Mouse (Mus musculus): ENCODE measurements around the gene Gnai2. TPM values are rescaled to one million over a fixed set of nuclear protein-coding genes. Genes with fewer than 3 reads are reported as not detected.

Gene Gnai2
- polyA plus RNA-seq, 1 experiment from 2014 or later: 153 TPM

DNA sequence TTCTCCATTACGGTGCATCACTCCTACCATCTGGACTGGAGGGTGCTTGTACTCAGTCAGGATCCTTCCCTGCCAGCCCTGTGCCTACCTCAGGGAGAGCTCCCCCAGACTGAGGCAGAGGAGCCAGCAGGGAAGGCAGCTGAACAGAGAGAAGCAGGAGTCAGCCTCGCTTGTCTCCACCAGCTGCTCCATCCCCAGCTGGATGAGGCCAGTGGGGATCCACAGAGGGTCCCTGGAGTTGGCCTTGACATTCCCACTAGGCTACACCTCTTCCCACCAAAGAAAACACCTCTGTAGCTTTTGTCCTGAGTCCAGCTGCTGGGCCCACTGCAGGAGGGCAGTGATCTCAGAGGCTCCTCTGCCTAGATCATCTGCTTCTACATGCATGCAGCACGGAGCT, 10.2 kb downstream of the Gnai2 start:
- 74% methylated on average over 3 of the region's 3 CpGs for WGBS (ENCODE audit: insufficient replicate concordance)
- peaks cover 13% of the 10 kb centered on the region for H3K36me3 ChIP-seq (ENCODE audit: control insufficient read depth, insufficient read depth)
- H3K9ac ChIP-seq (ENCODE audit: low read depth, low read length): peak overlapping the region; percentile 6; the same call in 1 of the 2 replicates
- H3K27me3 ChIP-seq (ENCODE audit: control insufficient read depth, insufficient read depth, low read depth, low read length): no peaks in the 10 kb centered on the region
- H3K27ac ChIP-seq (ENCODE audit: low read length): peak overlapping the region; percentile 31
- no peak overlapping the region for H3K4me2 ChIP-seq (ENCODE audit: low read depth, low read length)
- H3K9me3 ChIP-seq (replicated peaks; ENCODE audit: control insufficient read depth, low read length): no peaks in the 10 kb centered on the region
- H3K4me1 ChIP-seq (ENCODE audit: control insufficient read depth, low read depth, low read length): peaks cover 53% of the 10 kb centered on the region
- ATAC-seq (ENCODE audit: low read depth): no peak
- H3K4me3 ChIP-seq (ENCODE audit: low read depth, low read length): no peak overlapping the region

DNA sequence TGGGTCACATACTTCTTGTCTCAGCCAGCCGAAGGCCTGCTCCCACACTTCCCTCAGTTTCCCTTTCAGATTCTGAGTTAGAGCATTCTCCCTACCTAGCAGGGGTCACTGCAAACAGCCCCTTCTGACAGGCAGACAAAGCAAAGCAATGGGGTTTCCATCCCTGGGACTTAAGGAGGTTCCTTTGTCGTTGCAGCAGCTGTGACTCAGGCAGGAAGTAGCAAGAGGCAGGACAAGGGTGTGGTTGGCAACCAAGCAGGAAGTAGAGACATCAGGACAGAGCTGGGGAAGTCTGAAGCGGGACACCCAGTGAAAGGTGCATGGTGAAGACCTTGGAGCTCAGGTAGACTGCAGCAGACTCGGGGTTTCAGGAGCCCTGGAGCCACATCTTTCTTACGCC, 10.6 kb downstream of the Gnai2 start:
- Histone ChIP-seq H3K27ac (ENCODE audit: low read length) (peak overlapping the region; percentile 31), H3K9me3 (replicated peaks; ENCODE audit: control insufficient read depth, low read length) (no peaks in the 10 kb centered on the region), H3K4me3 (ENCODE audit: low read depth, low read length) (no peak overlapping the region), H3K27me3 (ENCODE audit: control insufficient read depth, insufficient read depth, low read depth, low read length) (no peaks in the 10 kb centered on the region), H3K4me2 (ENCODE audit: low read depth, low read length) (no peak overlapping the region), H3K36me3 (ENCODE audit: control insufficient read depth, insufficient read depth) (peaks cover 16% of the 10 kb centered on the region), H3K4me1 (ENCODE audit: control insufficient read depth, low read depth, low read length) (peaks cover 53% of the 10 kb centered on the region), H3K9ac (ENCODE audit: low read depth, low read length) (peak overlapping the region; percentile 6; the same call in 1 of the 2 replicates)
- no peak for ATAC-seq (ENCODE audit: low read depth)
- 38% methylated on average over 5 of the region's 5 CpGs for WGBS (ENCODE audit: insufficient replicate concordance)

DNA sequence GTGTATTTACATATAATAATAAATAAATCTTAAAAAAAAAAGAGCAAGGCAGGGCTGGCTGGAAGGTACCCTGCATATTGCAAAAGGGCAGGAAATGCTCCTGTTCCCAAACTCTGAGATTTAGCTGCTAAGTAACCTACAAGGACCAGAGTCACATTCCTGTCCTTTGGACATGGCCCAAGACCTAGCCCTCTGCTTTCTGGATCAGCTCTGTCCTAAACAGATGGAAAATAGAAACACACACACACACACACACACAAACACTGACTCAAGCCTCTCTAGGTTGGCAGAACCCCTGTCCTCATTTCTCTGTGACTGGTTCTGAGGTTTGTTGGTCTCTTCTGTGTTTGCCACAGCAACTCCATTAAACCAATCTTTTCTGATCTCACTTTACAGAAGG, 14.2 kb downstream of the Gnai2 start:
- no peaks in the 10 kb centered on the region for H3K27me3 ChIP-seq (ENCODE audit: control insufficient read depth, insufficient read depth, low read depth, low read length)
- no peak overlapping the region for H3K4me2 ChIP-seq (ENCODE audit: low read depth, low read length)
- H3K9me3 ChIP-seq (replicated peaks; ENCODE audit: control insufficient read depth, low read length): no peaks in the 10 kb centered on the region
- no peak for ATAC-seq (ENCODE audit: low read depth)
- H3K9ac ChIP-seq (ENCODE audit: low read depth, low read length): no peak overlapping the region
- H3K4me1 ChIP-seq (ENCODE audit: control insufficient read depth, low read depth, low read length): peaks cover 31% of the 10 kb centered on the region
- no peak overlapping the region for H3K4me3 ChIP-seq (ENCODE audit: low read depth, low read length)
- H3K36me3 ChIP-seq (ENCODE audit: control insufficient read depth, insufficient read depth): peaks cover 29% of the 10 kb centered on the region
- H3K27ac ChIP-seq (ENCODE audit: low read length): no peak overlapping the region

DNA sequence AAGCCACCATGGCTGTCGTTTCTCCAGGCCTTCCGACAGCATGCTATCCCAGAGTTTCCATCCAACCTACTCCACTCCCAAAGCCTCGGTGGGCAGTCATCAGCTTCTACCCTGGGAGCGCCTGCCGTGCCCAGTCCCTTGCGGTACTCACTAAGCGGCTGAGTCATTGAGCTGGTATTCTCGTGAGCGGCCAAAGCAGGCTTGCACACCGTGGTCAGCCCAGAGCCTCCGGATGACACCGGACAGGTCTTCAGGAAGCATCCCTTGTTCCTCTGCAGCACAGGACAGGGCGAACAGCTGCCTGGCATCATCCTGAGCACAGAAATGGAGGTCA, 15.7 kb downstream of the Gnai2 start:
- Histone ChIP-seq H3K9me3 (replicated peaks; ENCODE audit: control insufficient read depth, low read length) (no peaks in the 10 kb centered on the region), H3K27me3 (ENCODE audit: control insufficient read depth, insufficient read depth, low read depth, low read length) (no peaks in the 10 kb centered on the region), H3K36me3 (ENCODE audit: control insufficient read depth, insufficient read depth) (peaks cover 32% of the 10 kb centered on the region), H3K27ac (ENCODE audit: low read length) (peak overlapping the region; percentile 87), H3K4me2 (ENCODE audit: low read depth, low read length) (no peak overlapping the region), H3K4me1 (ENCODE audit: control insufficient read depth, low read depth, low read length) (peaks cover 19% of the 10 kb centered on the region), H3K9ac (ENCODE audit: low read depth, low read length) (no peak overlapping the region), H3K4me3 (ENCODE audit: low read depth, low read length) (no peak overlapping the region)
- 63% methylated on average over 13 of the region's 13 CpGs for WGBS (ENCODE audit: insufficient replicate concordance)
- no peak for ATAC-seq (ENCODE audit: low read depth)

DNA sequence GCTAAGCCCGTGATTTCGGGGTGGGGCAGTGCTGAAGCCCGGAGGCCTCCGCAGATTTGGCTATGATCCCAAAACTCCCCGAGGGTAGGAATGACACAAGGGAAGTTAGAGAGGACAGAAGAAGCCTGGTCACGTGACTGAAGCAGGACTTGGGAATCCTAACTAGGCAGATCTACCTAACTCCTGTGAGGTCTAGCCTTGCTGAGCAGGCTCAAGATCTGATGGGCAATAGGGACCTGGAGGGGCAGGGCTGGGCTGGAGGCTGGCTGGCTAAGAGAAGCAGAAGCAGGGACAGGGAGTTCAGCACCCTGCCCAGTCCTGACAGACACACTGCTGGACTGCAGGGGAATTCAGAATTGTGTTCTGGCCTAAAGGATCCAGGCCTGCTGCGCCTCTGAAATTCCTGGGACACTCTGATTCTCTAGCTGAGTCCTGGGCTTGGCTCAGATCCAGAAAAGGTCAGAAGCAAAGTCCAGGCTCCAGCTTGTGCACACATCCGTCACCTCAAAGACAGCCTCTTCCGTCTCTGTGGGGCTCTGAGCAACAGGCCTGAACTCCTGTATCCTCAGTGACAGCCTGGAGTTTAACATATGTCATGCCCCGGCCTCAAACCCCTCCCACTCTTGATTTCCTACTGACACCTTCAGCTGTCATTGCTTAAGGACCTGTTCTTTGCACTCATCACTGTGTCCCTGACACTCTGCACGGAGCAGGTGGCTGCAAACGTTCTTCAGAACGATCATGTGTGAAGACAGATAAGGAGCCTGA, 16.2 kb downstream of the Gnai2 start:
- Histone ChIP-seq H3K36me3 (ENCODE audit: control insufficient read depth, insufficient read depth) (peaks cover 32% of the 10 kb centered on the region), H3K27ac (ENCODE audit: low read length) (peak overlapping the region; percentile 87), H3K27me3 (ENCODE audit: control insufficient read depth, insufficient read depth, low read depth, low read length) (no peaks in the 10 kb centered on the region), H3K9ac (ENCODE audit: low read depth, low read length) (no peak overlapping the region; the same call in 1 of the 2 replicates), H3K4me2 (ENCODE audit: low read depth, low read length) (no peak overlapping the region), H3K9me3 (replicated peaks; ENCODE audit: control insufficient read depth, low read length) (no peaks in the 10 kb centered on the region), H3K4me3 (ENCODE audit: low read depth, low read length) (no peak overlapping the region), H3K4me1 (ENCODE audit: control insufficient read depth, low read depth, low read length) (peaks cover 19% of the 10 kb centered on the region)
- 47% methylated on average over 13 of the region's 13 CpGs for WGBS (ENCODE audit: insufficient replicate concordance)
- peak; percentile 77 for ATAC-seq (ENCODE audit: low read depth)

DNA sequence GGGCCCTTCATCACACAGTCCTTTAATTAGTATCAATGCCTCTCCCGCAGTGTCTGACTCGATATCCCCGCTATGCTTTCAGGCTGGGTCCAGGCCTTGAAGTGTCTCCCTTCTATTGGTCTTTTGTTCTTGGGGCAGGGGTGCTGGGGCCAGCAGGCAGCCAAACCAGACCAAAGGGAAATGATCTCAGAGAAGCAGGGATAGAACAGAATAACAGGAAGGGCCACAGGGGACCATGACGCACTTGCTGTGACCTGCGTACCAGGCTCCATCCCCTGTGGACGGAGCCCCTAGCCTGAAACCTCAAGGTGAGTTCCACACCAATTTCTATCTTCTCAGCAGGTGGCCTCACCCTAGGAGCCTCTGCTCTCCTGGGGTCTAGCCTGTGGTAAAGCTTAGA, 17.1 kb downstream of the Gnai2 start:
- H3K27me3 ChIP-seq (ENCODE audit: control insufficient read depth, insufficient read depth, low read depth, low read length): no peaks in the 10 kb centered on the region
- peaks cover 20% of the 10 kb centered on the region for H3K4me1 ChIP-seq (ENCODE audit: control insufficient read depth, low read depth, low read length)
- WGBS (ENCODE audit: insufficient replicate concordance): 84% methylated on average over 6 of the region's 6 CpGs
- no peak overlapping the region for H3K4me3 ChIP-seq (ENCODE audit: low read depth, low read length)
- no peak for ATAC-seq (ENCODE audit: low read depth)
- H3K4me2 ChIP-seq (ENCODE audit: low read depth, low read length): no peak overlapping the region
- peaks cover 32% of the 10 kb centered on the region for H3K36me3 ChIP-seq (ENCODE audit: control insufficient read depth, insufficient read depth)
- no peak overlapping the region for H3K9ac ChIP-seq (ENCODE audit: low read depth, low read length)
- no peaks in the 10 kb centered on the region for H3K9me3 ChIP-seq (replicated peaks; ENCODE audit: control insufficient read depth, low read length)
- peak overlapping the region; percentile 87 for H3K27ac ChIP-seq (ENCODE audit: low read length)

DNA sequence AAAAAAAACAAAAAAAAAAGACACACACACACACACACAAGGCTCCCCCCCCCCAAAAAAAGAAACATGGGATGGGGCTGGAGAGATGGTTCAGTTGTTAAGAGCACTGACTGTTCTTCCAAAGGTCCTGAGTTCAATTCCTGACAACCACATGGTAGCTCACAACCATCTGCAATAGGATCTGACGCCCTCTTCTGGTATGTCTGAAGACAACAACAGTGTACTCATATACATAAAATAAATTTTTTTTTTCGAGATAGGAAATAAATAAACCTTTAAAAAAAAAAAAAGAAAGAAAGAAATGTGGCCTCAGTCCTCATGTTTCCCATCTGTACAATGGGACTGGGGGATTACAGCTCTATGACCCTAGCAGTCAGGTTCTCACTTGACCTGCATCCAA, 17.7 kb downstream of the Gnai2 start:
- ATAC-seq (ENCODE audit: low read depth): no peak
- Histone ChIP-seq H3K27ac (ENCODE audit: low read length) (no peak overlapping the region), H3K4me2 (ENCODE audit: low read depth, low read length) (no peak overlapping the region), H3K4me1 (ENCODE audit: control insufficient read depth, low read depth, low read length) (peaks cover 25% of the 10 kb centered on the region), H3K36me3 (ENCODE audit: control insufficient read depth, insufficient read depth) (peaks cover 32% of the 10 kb centered on the region), H3K27me3 (ENCODE audit: control insufficient read depth, insufficient read depth, low read depth, low read length) (no peaks in the 10 kb centered on the region), H3K9me3 (replicated peaks; ENCODE audit: control insufficient read depth, low read length) (no peaks in the 10 kb centered on the region), H3K4me3 (ENCODE audit: low read depth, low read length) (no peak overlapping the region), H3K9ac (ENCODE audit: low read depth, low read length) (no peak overlapping the region)
- WGBS (ENCODE audit: insufficient replicate concordance): 50% methylated on average over 2 of the region's 2 CpGs

DNA sequence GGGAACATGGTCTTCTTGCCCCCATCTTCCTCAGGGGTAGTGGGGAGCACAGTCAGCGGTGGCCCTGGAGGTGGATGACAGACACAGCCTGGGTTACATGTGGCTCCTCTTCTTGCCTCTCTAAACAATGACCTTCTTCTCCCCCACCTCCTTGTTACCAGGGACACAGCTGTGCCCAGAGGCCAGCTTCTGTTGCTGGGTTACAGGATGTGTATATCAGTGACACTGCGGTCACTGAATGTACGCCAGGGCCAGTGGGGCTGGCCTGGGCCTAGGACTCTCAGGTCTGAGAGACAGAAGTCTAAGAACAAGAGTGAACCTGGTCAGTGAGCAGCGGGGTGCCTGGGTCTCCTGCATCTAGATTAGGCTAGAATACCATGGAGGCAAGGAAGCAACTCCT, 20.1 kb downstream of the Gnai2 start:
- Histone ChIP-seq H3K27ac (ENCODE audit: low read length) (no peak overlapping the region), H3K4me1 (ENCODE audit: control insufficient read depth, low read depth, low read length) (peaks cover 31% of the 10 kb centered on the region), H3K9ac (ENCODE audit: low read depth, low read length) (no peak overlapping the region), H3K36me3 (ENCODE audit: control insufficient read depth, insufficient read depth) (peaks cover 29% of the 10 kb centered on the region), H3K4me3 (ENCODE audit: low read depth, low read length) (no peak overlapping the region), H3K27me3 (ENCODE audit: control insufficient read depth, insufficient read depth, low read depth, low read length) (no peaks in the 10 kb centered on the region), H3K4me2 (ENCODE audit: low read depth, low read length) (no peak overlapping the region), H3K9me3 (replicated peaks; ENCODE audit: control insufficient read depth, low read length) (no peaks in the 10 kb centered on the region)
- 89% methylated on average over 4 of the region's 4 CpGs for WGBS (ENCODE audit: insufficient replicate concordance)
- ATAC-seq (ENCODE audit: low read depth): no peak

DNA sequence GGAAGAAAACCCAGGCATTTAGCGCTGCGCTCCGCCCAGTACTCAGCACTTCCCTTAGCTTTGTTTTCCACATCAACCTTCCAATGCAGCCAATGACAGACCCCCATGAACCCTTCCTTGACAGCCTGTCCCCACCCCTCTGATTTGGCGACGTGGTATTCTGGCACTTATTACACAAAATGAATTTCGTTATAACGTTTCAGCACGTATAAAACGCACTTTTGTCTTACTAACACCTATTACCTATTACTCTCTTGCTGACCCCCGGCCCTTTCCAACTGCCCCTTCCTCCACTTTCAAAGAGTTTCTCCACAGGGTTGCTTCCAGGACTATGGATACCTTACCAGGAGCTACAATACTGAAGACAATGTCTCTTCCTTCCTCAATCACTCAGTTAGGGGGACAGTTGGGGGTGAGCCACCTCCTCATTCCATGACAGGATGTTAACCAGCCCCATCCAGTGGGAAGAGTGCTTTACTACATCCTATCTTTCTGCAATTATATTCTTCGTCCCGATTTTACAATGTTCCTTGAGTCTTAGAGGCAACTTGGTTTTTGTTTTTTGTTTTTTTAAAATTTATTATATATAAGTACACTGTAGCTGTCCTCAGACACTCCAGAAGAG, 22.1 kb downstream of the Gnai2 start:
- Histone ChIP-seq H3K4me1 (ENCODE audit: control insufficient read depth, low read depth, low read length) (peaks cover 12% of the 10 kb centered on the region), H3K4me2 (ENCODE audit: low read depth, low read length) (peak overlapping the region; percentile 97), H3K27me3 (ENCODE audit: control insufficient read depth, insufficient read depth, low read depth, low read length) (no peaks in the 10 kb centered on the region), H3K27ac (ENCODE audit: low read length) (peak overlapping the region; percentile 62), H3K9ac (ENCODE audit: low read depth, low read length) (peak overlapping the region; percentile 57), H3K9me3 (replicated peaks; ENCODE audit: control insufficient read depth, low read length) (no peaks in the 10 kb centered on the region), H3K36me3 (ENCODE audit: control insufficient read depth, insufficient read depth) (peaks cover 22% of the 10 kb centered on the region), H3K4me3 (ENCODE audit: low read depth, low read length) (peak overlapping the region; percentile 62)
- ATAC-seq (ENCODE audit: low read depth): no peak
- WGBS (ENCODE audit: insufficient replicate concordance): 9% methylated on average over 12 of the region's 12 CpGs
